Mouse (Mus musculus) megakaryocyte, embryonic 14.5 days (primary cell): Measurements from ENCODE around the gene Zbtb45. TPM values are rescaled to one million over a fixed set of nuclear protein-coding genes. Genes with fewer than 3 reads are reported as not detected.
A peak's percentile ranks its signal among the peaks of the same experiment; 100 is the strongest.

Experiments used
- H3K27me3 ChIP-seq: replicated peaks from 2 replicates; pipeline ENCODE3; 2012; ENCODE audit warnings: inconsistent platforms
- H3K36me3 ChIP-seq: replicated peaks from 2 replicates; pipeline ENCODE3; 2012; ENCODE audit warnings: low read length, inconsistent platforms, mixed read lengths
- H3K4me1 ChIP-seq: 2 replicates; pipeline ENCODE4 v1.6.1; 2012; ENCODE audit warnings: inconsistent platforms
- H3K4me3 ChIP-seq: replicated peaks from 2 replicates; pipeline ENCODE3; 2012; ENCODE audit warnings: moderate library complexity, mild to moderate bottlenecking, inconsistent platforms
- H3K9me3 ChIP-seq: 2 replicates; pipeline ENCODE4 v1.6.1; 2012; ENCODE audit warnings: inconsistent platforms
- FLI1 ChIP-seq: IDR thresholded peaks from 2 replicates; pipeline ENCODE4 v1.6.1; 2012; ENCODE audit warnings: low read length, inconsistent platforms, mixed read lengths
- GATA1 ChIP-seq: IDR thresholded peaks from 3 replicates; pipeline ENCODE4 v1.6.1; 2012; ENCODE audit warnings: mixed read lengths, low read length, inconsistent platforms, borderline replicate concordance
- polyA plus RNA-seq: library from polyadenylated mRNA; stranded (reverse); fragments of >175 nt; gene quantifications from 2 replicates; pipeline ENCODE4 v1.2.3, GENCODE M21; 2012; ENCODE audit warnings: low replicate concordance; ENCODE audit not compliant: insufficient read depth

Gene Zbtb45
- polyA plus RNA-seq, 1 experiment, result 52.8 TPM

GRCm38 (mm10) chr7:13043445-13044253 lies 33.8 kb upstream of the Zbtb45 start:
- Histone ChIP-seq H3K36me3 (peaks cover 15% of the 10 kb centered on the region), H3K4me3 (peak overlapping the region; percentile 90), H3K4me1 (peaks cover 73% of the 10 kb centered on the region), H3K9me3 (peaks cover 20% of the 10 kb centered on the region), H3K27me3 (peaks cover 29% of the 10 kb centered on the region)
- TF ChIP-seq GATA1, result no peak
- TF ChIP-seq FLI1, result no peak

- TF ChIP-seq GATA1, result no peak
- no peak for TF ChIP-seq FLI1
- Histone ChIP-seq H3K27me3 (peaks cover 29% of the 10 kb centered on the region), H3K36me3 (peaks cover 15% of the 10 kb centered on the region), H3K4me3 (peak overlapping the region; percentile 90), H3K9me3 (peaks cover 20% of the 10 kb centered on the region), H3K4me1 (peaks cover 76% of the 10 kb centered on the region)
These were observed 33.2 kb upstream of the Zbtb45 start for GRCm38 (mm10) chr7:13043120-13043444.

DNA sequence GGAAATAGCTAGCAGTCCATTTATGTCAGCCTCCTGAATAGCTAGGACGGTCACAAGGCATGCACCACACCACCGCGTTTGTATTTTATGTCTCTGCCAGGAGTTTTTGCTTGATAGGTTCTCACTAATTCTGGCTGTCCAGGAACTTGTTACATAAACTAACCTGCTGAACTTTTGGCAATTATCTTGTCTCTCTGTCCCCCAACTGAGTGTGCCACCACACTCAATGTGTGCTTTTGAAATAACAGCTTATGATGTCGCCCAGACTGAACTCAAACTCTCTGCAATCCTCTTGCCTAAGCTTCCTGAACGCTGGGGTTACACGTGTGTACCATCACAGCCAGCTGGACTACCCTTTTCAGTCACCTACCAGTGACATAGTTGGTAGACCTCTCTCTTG lies 32.7 kb upstream of the Zbtb45 start:
- Histone ChIP-seq H3K27me3 (peaks cover 29% of the 10 kb centered on the region), H3K36me3 (peaks cover 15% of the 10 kb centered on the region), H3K4me3 (no peak overlapping the region), H3K9me3 (peaks cover 20% of the 10 kb centered on the region), H3K4me1 (peaks cover 76% of the 10 kb centered on the region)
- TF ChIP-seq FLI1 (no peak), GATA1 (no peak)

DNA sequence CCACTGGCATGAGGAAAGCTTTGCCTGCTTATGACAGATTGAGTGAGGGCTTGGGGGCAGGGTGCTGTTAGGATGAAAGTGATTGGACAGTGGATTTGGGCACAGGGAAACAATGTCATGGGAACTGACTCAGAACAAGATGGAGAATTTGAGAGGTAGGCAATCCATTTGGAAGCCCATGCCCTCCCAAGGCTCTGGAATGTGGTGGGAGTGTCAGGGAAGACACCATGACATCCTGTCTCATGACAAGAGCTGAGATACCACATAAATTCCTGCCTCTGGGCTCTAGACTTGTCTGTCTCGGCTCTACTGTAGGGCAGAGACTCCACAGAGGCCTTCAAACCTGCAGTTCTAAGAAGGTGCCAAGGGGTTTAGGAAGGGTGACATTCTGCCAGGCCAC lies 31.4 kb upstream of the Zbtb45 start:
- TF ChIP-seq GATA1 (no peak), FLI1 (no peak)
- Histone ChIP-seq H3K4me1 (peaks cover 82% of the 10 kb centered on the region), H3K9me3 (peaks cover 20% of the 10 kb centered on the region), H3K36me3 (peaks cover 19% of the 10 kb centered on the region), H3K4me3 (no peak overlapping the region), H3K27me3 (peaks cover 29% of the 10 kb centered on the region)

- Histone ChIP-seq H3K4me3 (peak overlapping the region; percentile 98), H3K36me3 (peaks cover 35% of the 10 kb centered on the region), H3K9me3 (peaks cover 16% of the 10 kb centered on the region), H3K4me1 (peaks cover 84% of the 10 kb centered on the region), H3K27me3 (peaks cover 20% of the 10 kb centered on the region)
- TF ChIP-seq FLI1, result no peak
- TF ChIP-seq GATA1, result no peak
These were observed 29.3 kb upstream of the Zbtb45 start for GRCm38 (mm10) chr7:13039181-13039580.

GRCm38 (mm10) chr7:13038621-13039169 lies 28.9 kb upstream of the Zbtb45 start:
- Histone ChIP-seq H3K36me3 (peaks cover 37% of the 10 kb centered on the region), H3K4me3 (peak overlapping the region; percentile 98), H3K27me3 (peaks cover 15% of the 10 kb centered on the region), H3K4me1 (peaks cover 84% of the 10 kb centered on the region), H3K9me3 (peaks cover 11% of the 10 kb centered on the region)
- TF ChIP-seq GATA1 (no peak), FLI1 (no peak)

- Histone ChIP-seq H3K9me3 (peaks cover 5% of the 10 kb centered on the region), H3K4me1 (peaks cover 84% of the 10 kb centered on the region), H3K4me3 (peak within 1 kb of the TSS; percentile 98), H3K36me3 (peaks cover 38% of the 10 kb centered on the region), H3K27me3 (peaks cover 8% of the 10 kb centered on the region)
- no peak for TF ChIP-seq GATA1
- TF ChIP-seq FLI1, result no peak
These were observed 28.2 kb upstream of the Zbtb45 start, which contains the start of gene Ube2m for GRCm38 (mm10) chr7:13037901-13038555. Gene Ube2m (minus strand): TSS chr7:13038275.

DNA sequence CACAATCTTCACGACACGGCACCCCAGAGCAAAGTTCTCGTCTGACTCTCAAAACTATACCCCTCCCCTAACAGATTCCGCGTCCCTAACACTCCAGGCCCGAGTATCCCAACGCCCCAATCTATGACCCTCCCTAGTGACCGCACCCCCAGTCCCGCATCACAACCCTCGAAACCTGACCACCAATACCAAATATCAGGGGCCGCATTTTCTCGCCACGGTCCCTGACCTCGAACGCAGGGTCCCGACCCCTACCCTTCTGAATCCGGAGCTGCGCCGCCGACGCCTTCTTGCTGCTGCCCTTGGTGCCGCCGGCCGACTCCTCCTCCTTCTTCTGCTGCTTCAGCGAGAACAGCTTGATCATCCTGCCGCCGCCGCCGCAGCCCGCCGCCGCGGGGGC lies 27.5 kb upstream of the Zbtb45 start:
- Histone ChIP-seq H3K27me3 (peaks cover 2% of the 10 kb centered on the region), H3K9me3 (no peaks in the 10 kb centered on the region), H3K4me1 (peaks cover 84% of the 10 kb centered on the region), H3K36me3 (peaks cover 41% of the 10 kb centered on the region), H3K4me3 (peak overlapping the region; percentile 98)
- no peak for TF ChIP-seq GATA1
- no peak for TF ChIP-seq FLI1

GRCm38 (mm10) chr7:13036806-13037205 lies 27.0 kb upstream of the Zbtb45 start:
- TF ChIP-seq GATA1, result no peak
- Histone ChIP-seq H3K4me3 (peak overlapping the region; percentile 98), H3K36me3 (peaks cover 47% of the 10 kb centered on the region), H3K27me3 (no peaks in the 10 kb centered on the region), H3K9me3 (no peaks in the 10 kb centered on the region), H3K4me1 (peaks cover 85% of the 10 kb centered on the region)
